Mouse (Mus musculus): ENCODE measurements at regions not wholly inside any gene's neighbourhood (a gene's known extent, or its start where the extent isn't known, plus 50 kb on each side); places are given as distances from the start of the nearest gene placed in this dataset.

GRCm38 (mm10) chr11:110789537-110789936, 178.3 kb upstream of the Kcnj16 start:
- Histone ChIP-seq H3K4me3 (ENCODE audit: low read depth, low read length) (no peak overlapping the region), H3K9me3 (ENCODE audit: low read depth, low read length) (no peaks in the 10 kb centered on the region), H3K27me3 (ENCODE audit: insufficient read depth, low read length) (no peaks in the 10 kb centered on the region), H3K9ac (no peak overlapping the region), H3K4me2 (no peak overlapping the region), H3K27ac (ENCODE audit: low read depth) (no peak overlapping the region), H3K4me1 (ENCODE audit: insufficient read depth) (no peaks in the 10 kb centered on the region), H3K36me3 (ENCODE audit: insufficient read depth) (no peaks in the 10 kb centered on the region)
- peak; percentile 49 for DNase-seq
- ATAC-seq (ENCODE audit: insufficient read depth), result peak; percentile 75; the same call in 1 of the 2 replicates
- TF ChIP-seq CTCF (IDR thresholded peaks at IDR 0.05; ENCODE audit: low read depth), result no peak
- WGBS, result 27% methylated on average over 4 of the region's 4 CpGs

DNA sequence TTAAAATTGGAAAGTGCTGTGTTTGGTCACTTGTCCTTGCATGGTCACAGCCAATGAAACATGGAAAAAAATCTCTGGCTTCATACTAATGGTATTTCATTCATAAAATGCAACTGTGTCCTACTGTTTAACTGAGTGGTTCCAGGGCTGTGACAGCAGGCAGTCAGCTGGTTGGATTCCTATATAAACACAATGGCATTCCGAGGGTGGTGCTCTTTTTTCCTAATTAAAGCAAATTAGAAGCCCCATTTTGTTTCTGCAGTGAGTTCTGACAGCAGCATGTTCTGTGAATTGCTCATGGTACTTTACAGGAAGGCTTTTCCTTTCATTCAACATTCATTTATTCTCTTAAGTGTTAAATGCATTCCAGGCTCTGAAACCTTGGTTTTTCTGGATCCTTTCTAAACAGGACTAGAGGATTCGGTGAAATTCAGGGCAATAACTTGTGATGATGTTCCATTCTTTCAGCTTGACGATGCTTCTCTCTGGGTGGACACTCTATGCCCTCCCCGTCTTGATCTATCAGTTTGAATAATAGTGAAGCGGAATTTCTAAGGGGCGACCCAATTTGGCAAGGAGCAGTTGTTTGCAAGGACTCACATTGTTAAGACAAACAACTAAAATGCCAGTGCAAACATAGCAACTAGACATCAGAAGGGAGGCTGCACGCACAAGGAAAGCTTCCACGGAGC, 167.8 kb upstream of the Kcnj16 start:
- no peak overlapping the region for H3K27ac ChIP-seq (ENCODE audit: low read depth)
- no peaks in the 10 kb centered on the region for H3K36me3 ChIP-seq (ENCODE audit: insufficient read depth)
- H3K4me2 ChIP-seq, result no peak overlapping the region
- no peak for TF ChIP-seq CTCF (IDR thresholded peaks at IDR 0.05; ENCODE audit: low read depth)
- ATAC-seq (ENCODE audit: insufficient read depth), result no peak
- WGBS, result 64% methylated on average over 8 of the region's 8 CpGs
- no peak overlapping the region for H3K4me3 ChIP-seq (ENCODE audit: low read depth, low read length)
- no peak overlapping the region for H3K9ac ChIP-seq
- no peaks in the 10 kb centered on the region for H3K9me3 ChIP-seq (ENCODE audit: low read depth, low read length)
- H3K27me3 ChIP-seq (ENCODE audit: insufficient read depth, low read length), result no peaks in the 10 kb centered on the region
- no peaks in the 10 kb centered on the region for H3K4me1 ChIP-seq (ENCODE audit: insufficient read depth)
- no peak for DNase-seq

GRCm38 (mm10) chr11:110802013-110802412, 165.8 kb upstream of the Kcnj16 start:
- no peak overlapping the region for H3K27ac ChIP-seq (ENCODE audit: low read depth)
- no peaks in the 10 kb centered on the region for H3K4me1 ChIP-seq (ENCODE audit: insufficient read depth)
- WGBS, result 84% methylated on average over 7 of the region's 7 CpGs
- TF ChIP-seq CTCF (IDR thresholded peaks at IDR 0.05; ENCODE audit: low read depth), result no peak
- H3K9me3 ChIP-seq (ENCODE audit: low read depth, low read length), result no peaks in the 10 kb centered on the region
- no peak for ATAC-seq (ENCODE audit: insufficient read depth)
- no peaks in the 10 kb centered on the region for H3K36me3 ChIP-seq (ENCODE audit: insufficient read depth)
- no peak for DNase-seq
- H3K4me3 ChIP-seq (ENCODE audit: low read depth, low read length), result no peak overlapping the region
- H3K4me2 ChIP-seq, result no peak overlapping the region
- H3K9ac ChIP-seq, result no peak overlapping the region
- no peaks in the 10 kb centered on the region for H3K27me3 ChIP-seq (ENCODE audit: insufficient read depth, low read length)

DNA sequence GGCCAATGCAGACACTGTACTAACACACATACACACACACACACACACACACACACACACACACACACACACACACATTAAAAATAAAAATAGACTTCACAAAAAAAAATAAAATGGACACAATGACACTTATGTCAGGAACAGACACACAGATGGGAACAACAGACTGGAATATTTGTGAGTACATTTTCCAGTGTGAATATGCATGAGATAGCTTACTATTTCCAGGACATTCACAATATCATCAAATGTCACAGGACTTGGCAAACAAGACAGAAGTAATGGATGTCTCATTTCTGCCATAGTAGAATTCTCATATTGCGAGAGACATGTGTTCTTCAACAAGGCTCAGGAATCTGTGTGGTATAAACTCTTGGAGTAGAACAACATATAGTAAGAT, 163.8 kb upstream of the Kcnj16 start:
- Histone ChIP-seq H3K4me3 (ENCODE audit: low read depth, low read length) (no peak overlapping the region), H3K27me3 (ENCODE audit: insufficient read depth, low read length) (no peaks in the 10 kb centered on the region), H3K36me3 (ENCODE audit: insufficient read depth) (no peaks in the 10 kb centered on the region), H3K27ac (ENCODE audit: low read depth) (no peak overlapping the region), H3K9ac (no peak overlapping the region), H3K4me1 (ENCODE audit: insufficient read depth) (no peaks in the 10 kb centered on the region), H3K4me2 (no peak overlapping the region), H3K9me3 (ENCODE audit: low read depth, low read length) (no peaks in the 10 kb centered on the region)
- no peak for ATAC-seq (ENCODE audit: insufficient read depth)
- 84% methylated on average over 1 of the region's 1 CpGs for WGBS
- DNase-seq, result no peak
- no peak for TF ChIP-seq CTCF (IDR thresholded peaks at IDR 0.05; ENCODE audit: low read depth)

GRCm38 (mm10) chr11:110813137-110813536, 154.7 kb upstream of the Kcnj16 start:
- no peaks in the 10 kb centered on the region for H3K27me3 ChIP-seq (ENCODE audit: insufficient read depth, low read length)
- no peak overlapping the region for H3K4me2 ChIP-seq
- H3K36me3 ChIP-seq (ENCODE audit: insufficient read depth), result no peaks in the 10 kb centered on the region
- no peak overlapping the region for H3K4me3 ChIP-seq (ENCODE audit: low read depth, low read length)
- 71% methylated on average over 6 of the region's 6 CpGs for WGBS
- DNase-seq (peak; percentile 24), ATAC-seq (ENCODE audit: insufficient read depth) (no peak)
- no peak overlapping the region for H3K9ac ChIP-seq
- no peaks in the 10 kb centered on the region for H3K4me1 ChIP-seq (ENCODE audit: insufficient read depth)
- no peak overlapping the region for H3K27ac ChIP-seq (ENCODE audit: low read depth)
- no peak for TF ChIP-seq CTCF (IDR thresholded peaks at IDR 0.05; ENCODE audit: low read depth)
- no peaks in the 10 kb centered on the region for H3K9me3 ChIP-seq (ENCODE audit: low read depth, low read length)

GRCm38 (mm10) chr11:110814732-110815131, 153.1 kb upstream of the Kcnj16 start:
- Histone ChIP-seq H3K4me3 (ENCODE audit: low read depth, low read length) (no peak overlapping the region), H3K9me3 (ENCODE audit: low read depth, low read length) (no peaks in the 10 kb centered on the region), H3K27ac (ENCODE audit: low read depth) (no peak overlapping the region), H3K4me1 (ENCODE audit: insufficient read depth) (no peaks in the 10 kb centered on the region), H3K4me2 (no peak overlapping the region), H3K9ac (no peak overlapping the region), H3K27me3 (ENCODE audit: insufficient read depth, low read length) (no peaks in the 10 kb centered on the region), H3K36me3 (ENCODE audit: insufficient read depth) (no peaks in the 10 kb centered on the region)
- TF ChIP-seq CTCF (IDR thresholded peaks at IDR 0.05; ENCODE audit: low read depth), result no peak
- no peak for ATAC-seq (ENCODE audit: insufficient read depth)
- no peak for DNase-seq
- 77% methylated on average over 9 of the region's 9 CpGs for whole genome bisulfite sequencing

DNA sequence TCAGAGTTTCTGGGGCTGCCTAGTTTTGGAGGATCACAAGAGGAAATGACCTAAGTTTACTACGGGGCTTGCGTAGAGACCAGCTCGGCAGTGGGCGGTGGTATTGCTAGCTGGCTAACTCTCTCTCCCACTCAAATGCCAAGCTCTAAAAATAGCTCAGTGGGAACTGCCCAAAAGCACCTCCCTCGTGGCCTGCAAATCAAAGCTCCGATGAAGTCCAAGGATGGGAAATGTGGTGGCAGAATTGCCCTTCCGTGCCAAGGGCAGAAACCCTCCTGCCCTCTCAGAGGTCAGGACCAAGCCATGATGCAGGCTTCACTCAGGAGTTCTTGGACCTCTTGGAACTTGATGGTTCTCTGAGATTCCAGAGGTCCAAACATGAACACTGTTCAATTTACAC, 152.6 kb upstream of the Kcnj16 start:
- no peak overlapping the region for H3K4me2 ChIP-seq
- no peaks in the 10 kb centered on the region for H3K27me3 ChIP-seq (ENCODE audit: insufficient read depth, low read length)
- no peaks in the 10 kb centered on the region for H3K4me1 ChIP-seq (ENCODE audit: insufficient read depth)
- no peaks in the 10 kb centered on the region for H3K36me3 ChIP-seq (ENCODE audit: insufficient read depth)
- whole genome bisulfite sequencing, result 73% methylated on average over 7 of the region's 7 CpGs
- ATAC-seq (ENCODE audit: insufficient read depth), result no peak
- TF ChIP-seq CTCF (IDR thresholded peaks at IDR 0.05; ENCODE audit: low read depth), result no peak
- no peak overlapping the region for H3K4me3 ChIP-seq (ENCODE audit: low read depth, low read length)
- no peak overlapping the region for H3K9ac ChIP-seq
- no peaks in the 10 kb centered on the region for H3K9me3 ChIP-seq (ENCODE audit: low read depth, low read length)
- no peak for DNase-seq
- H3K27ac ChIP-seq (ENCODE audit: low read depth), result no peak overlapping the region
